Mouse (Mus musculus) erythroblast, adult 5-6 weeks (primary cell): ENCODE measurements around the gene D10Wsu102e. TPM values are rescaled to one million over a fixed set of nuclear protein-coding genes. Genes with fewer than 3 reads are reported as not detected.
A peak's percentile ranks its signal among the peaks of the same experiment; 100 is the strongest.

Experiments used
- ATAC-seq: replicated peaks from 2 replicates; pipeline ENCODE4 v1.8.0; 2016; ENCODE audit warnings: moderate number of reproducible peaks, mild to moderate bottlenecking, moderate TSS enrichment, inconsistent platforms; ENCODE audit not compliant: poor library complexity, low FRiP score, severe bottlenecking
- total RNA-seq, 2 experiments: library from RNA; stranded (forward) in 1 of 2; stranded (reverse) in 1 of 2; fragments of 150-400 nt in 1 of 2; fragments of 200-764, 138-1000 nt in 1 of 2; gene quantifications; 2 replicates each; pipeline versions ENCODE4 v1.2.3 to v1.2.4; 2015 to 2017; ENCODE audit warnings: low replicate concordance in 2 of 2

The D10Wsu102e gene
- total RNA-seq, 2 experiments from 2014 or later, result 0.19 to 0.26 TPM

DNA sequence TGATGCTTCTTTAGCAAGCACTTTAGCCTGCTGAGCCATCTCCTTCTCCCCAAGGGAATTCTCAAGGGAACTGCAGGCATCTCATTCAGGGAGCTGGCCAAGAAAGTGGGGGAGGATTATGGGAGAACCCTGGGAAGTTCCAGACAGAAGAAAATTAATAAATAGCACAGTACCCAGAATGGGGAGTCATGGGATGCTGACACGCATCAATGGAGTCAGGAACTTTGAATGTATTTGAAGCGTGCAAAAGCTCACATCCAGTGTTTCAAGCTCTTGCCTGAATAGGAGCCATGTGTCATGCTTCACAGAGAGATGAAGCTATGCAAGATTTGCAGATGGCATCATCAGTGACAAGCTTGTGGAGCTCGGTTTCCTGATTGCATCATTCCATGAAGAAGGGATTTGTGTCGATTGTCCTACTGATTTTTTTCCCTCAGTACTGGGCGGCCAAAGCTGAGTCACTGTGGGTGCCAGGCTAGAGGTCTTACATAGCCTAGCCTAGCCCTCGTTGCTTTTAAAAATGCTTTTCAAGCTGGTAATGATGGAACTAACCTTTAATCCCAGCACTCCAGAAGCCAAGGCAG lies 170.5 kb downstream of the D10Wsu102e start:
- no peak for ATAC-seq

DNA sequence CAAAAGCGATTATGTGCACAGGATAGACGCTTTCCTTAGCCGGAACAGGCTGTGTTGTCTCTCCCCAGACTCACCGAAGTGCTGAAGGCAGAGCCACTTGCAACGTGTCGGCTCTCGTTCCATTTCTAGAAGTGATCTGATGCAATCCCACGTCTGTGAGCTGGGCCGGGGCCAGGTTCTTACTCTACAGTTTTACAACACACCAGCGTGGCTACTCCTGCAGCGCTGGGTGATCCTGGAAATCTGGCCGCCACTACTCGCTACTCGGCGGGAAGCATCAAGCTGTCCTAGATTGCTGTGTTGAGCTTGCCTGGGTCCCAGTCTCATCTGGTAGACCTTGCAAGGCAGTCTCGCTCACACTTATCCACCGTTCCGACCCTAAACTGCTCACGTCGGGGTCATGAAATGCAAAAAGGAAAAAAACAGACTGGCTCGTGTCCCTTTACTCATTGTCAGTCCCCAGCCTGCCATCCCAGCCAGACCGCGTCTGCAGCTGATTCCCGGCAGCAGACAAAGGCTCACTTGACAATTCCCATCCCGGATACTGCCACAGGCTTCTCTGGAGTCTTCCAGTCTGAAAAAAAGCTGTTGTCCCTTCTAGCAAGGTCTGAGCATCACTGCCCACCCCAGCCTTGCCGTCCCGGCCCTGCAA lies 173.4 kb downstream of the D10Wsu102e start:
- no peak for ATAC-seq

GRCm38 (mm10) chr10:83533910-83534283 lies 173.9 kb downstream of the D10Wsu102e start, which contains the start of gene Aldh1l2:
Aldh1l2 (minus strand) TSS chr10:83534140.
- peak; percentile 73 for ATAC-seq

- ATAC-seq, result no peak
These were observed 176.4 kb downstream of the D10Wsu102e start for GRCm38 (mm10) chr10:83536436-83536835.

Other genes starting within 250 kb of the D10Wsu102e start
- 0.19 TPM in 1 of 2 replicates, not detected in the other for gene Slc41a2, start 22.3 kb upstream of the D10Wsu102e start, total RNA-seq (2015; ENCODE audit: low replicate concordance)
- 1.2 TPM in 1 of 2 replicates, not detected in the other for gene Slc41a2, start 22.3 kb upstream of the D10Wsu102e start, total RNA-seq (2017; ENCODE audit: low replicate concordance)
- not detected in 2 replicates for gene Aldh1l2, start 173.9 kb downstream of the D10Wsu102e start, total RNA-seq (2015; ENCODE audit: low replicate concordance)
- gene Aldh1l2, start 173.9 kb downstream of the D10Wsu102e start, total RNA-seq (2017; ENCODE audit: low replicate concordance), result not detected in 2 replicates
- gene Washc4, start 183.5 kb downstream of the D10Wsu102e start, total RNA-seq (2015; ENCODE audit: low replicate concordance), result 4.6 and 9.6 TPM in 2 replicates
- gene Washc4, start 183.5 kb downstream of the D10Wsu102e start, total RNA-seq (2017; ENCODE audit: low replicate concordance), result 18.5 and 22.5 TPM in 2 replicates